Mouse (Mus musculus) mature B cell (primary cell): ENCODE results near the gene Tmem201.

ENCODE experiments used
- in situ Hi-C: fragments of 300-500 bp; cut with MboI; formaldehyde crosslinking; loops from 2 replicates; pipeline ENCODE4 v1.14.3; 2019

Tmem201 gene

GRCm38 (mm10) chr4:149749003-149749662, 11.3 kb upstream of the Tmem201 start:
- in situ Hi-C loops: no loop called here

GRCm38 (mm10) chr4:149744119-149744518, 6.3 kb upstream of the Tmem201 start:
- in situ Hi-C loops: no loop called here

- in situ Hi-C loops: no loop called here
Observed at GRCm38 (mm10) chr4:149742011-149742530, 4.2 kb upstream of the Tmem201 start.

GRCm38 (mm10) chr4:149740301-149740700, 2.5 kb upstream of the Tmem201 start:
- in situ Hi-C loops: no loop called here

GRCm38 (mm10) chr4:149739478-149739877, 1.6 kb upstream of the Tmem201 start:
- in situ Hi-C loops: no loop called here

GRCm38 (mm10) chr4:149736581-149736980, 1.3 kb downstream of the Tmem201 start:
- in situ Hi-C loops: no loop called here

- in situ Hi-C loops: no loop called here
Observed at GRCm38 (mm10) chr4:149735624-149736250, 2.1 kb downstream of the Tmem201 start.

- in situ Hi-C loops: no loop called here
Observed at GRCm38 (mm10) chr4:149734730-149735475, 2.9 kb downstream of the Tmem201 start.

- in situ Hi-C loops: no loop called here
Observed at GRCm38 (mm10) chr4:149734246-149734645, 3.6 kb downstream of the Tmem201 start.

GRCm38 (mm10) chr4:149733748-149734147, 4.1 kb downstream of the Tmem201 start:
- in situ Hi-C loops: no loop called here

- in situ Hi-C loops: no loop called here
Observed at GRCm38 (mm10) chr4:149732800-149733199, 5.0 kb downstream of the Tmem201 start.

- in situ Hi-C loops: no loop called here
Observed at GRCm38 (mm10) chr4:149732313-149732712, 5.5 kb downstream of the Tmem201 start.

- in situ Hi-C loops: no loop called here
Observed at GRCm38 (mm10) chr4:149730827-149731226, 7.0 kb downstream of the Tmem201 start.

GRCm38 (mm10) chr4:149728810-149729209, 9.0 kb downstream of the Tmem201 start:
- in situ Hi-C loops: no loop called here

GRCm38 (mm10) chr4:149727636-149728035, 10.2 kb downstream of the Tmem201 start:
- in situ Hi-C loops: no loop called here

GRCm38 (mm10) chr4:149725661-149726350, 12.0 kb downstream of the Tmem201 start:
- in situ Hi-C loops: no loop called here

GRCm38 (mm10) chr4:149724916-149725470, 12.9 kb downstream of the Tmem201 start:
- in situ Hi-C loops: no loop called here

GRCm38 (mm10) chr4:149723855-149724731, 13.8 kb downstream of the Tmem201 start:
- in situ Hi-C loops: no loop called here

- in situ Hi-C loops: no loop called here
Observed at GRCm38 (mm10) chr4:149723021-149723390, 14.8 kb downstream of the Tmem201 start.

GRCm38 (mm10) chr4:149722104-149723020, 15.5 kb downstream of the Tmem201 start:
- in situ Hi-C loops: no loop called here
